Mouse (Mus musculus) cerebellum, postnatal 36 days (tissue): ENCODE data around the gene Furin.
"Not testable (repeated sequence)": the region's sequence is repeated elsewhere in the genome, so short reads cannot be mapped to it uniquely, and the experiment has no call there.

Experiments
- DNase-seq, 2 experiments: peaks; one replicate each; pipeline ENCODE4 v3.0.0; 2021 to 2022; ENCODE audit warnings: mixed read lengths in 2 of 2

The Furin gene

DNA sequence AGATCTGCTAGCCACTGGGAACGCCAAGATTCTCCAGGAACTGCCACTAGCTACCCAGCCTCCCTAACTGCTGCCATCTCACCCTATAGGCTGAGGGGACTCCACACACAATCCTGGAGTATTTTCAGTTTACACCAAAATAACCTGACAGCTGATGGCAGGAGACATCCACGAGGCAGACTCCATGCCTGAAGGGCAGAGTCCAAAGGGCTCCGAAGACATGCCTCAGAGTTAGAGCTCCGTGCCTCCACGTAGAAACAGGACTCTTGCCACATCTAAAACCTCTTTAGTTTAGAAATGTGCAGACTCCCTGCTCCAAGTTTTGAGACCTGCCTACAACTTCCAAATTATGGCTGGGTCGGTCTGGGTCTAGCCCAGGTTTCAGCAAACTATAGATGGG is 4.7 kb downstream of the Furin start:
- DNase-seq: no peak

DNA sequence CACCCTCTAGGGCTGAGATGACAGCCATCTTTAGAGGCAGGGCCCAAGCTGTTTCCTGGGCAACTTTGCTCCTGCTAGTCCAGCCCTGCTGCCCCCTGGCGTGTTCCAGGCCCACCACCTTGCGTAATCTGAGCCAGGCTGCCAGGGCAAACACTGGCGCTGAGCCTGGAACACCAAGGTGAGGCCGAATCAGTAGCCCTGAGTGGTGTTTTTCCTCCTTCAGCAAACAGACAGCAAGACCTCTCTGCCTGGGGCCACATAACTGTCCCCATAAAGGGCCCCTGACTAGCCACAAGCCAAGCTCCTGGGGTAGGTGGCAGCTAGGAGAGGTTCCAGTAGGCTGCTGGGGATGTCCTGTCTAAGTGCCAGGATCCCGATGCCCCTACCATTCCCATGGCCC is 5.1 kb downstream of the Furin start:
- DNase-seq: peak; percentile 80 to 82

DNA sequence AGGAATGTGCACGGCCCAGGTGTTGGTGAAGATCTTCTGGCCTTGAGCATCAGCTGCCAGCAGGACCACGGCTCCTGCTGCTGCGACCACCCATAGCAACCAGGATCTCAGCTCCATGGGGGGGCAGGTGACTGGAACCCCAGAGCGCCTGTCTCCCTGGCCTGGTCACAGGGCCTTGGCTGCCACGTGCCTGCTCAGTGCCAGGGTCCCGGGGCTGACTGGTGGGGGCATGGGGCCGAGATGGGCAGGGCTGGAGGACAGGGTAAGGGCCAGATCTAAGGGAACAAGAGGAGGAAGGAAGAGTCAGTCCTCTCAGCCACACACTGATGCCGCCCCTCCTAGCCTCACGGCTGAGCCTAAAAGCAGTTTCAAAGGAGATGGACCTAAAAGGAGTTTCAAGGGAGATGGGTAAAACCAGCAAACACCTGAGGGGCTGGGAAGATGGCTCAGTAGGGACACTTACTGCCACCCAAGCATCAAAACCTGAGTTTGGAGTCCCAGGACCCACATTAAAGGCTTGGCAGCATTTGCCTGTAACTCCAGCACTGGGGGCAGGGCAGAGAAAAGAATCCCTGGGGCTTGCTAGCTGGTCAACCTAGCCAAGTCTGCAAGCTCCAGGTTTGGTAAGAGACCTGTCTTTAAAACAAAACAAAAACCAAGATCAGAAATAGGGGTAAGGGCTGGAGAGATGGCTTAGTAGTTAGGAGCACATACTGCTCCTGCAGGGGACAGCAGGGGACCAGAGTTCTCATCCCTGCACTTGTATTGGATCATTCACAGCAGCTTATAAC is 6.4 kb downstream of the Furin start:
- DNase-seq: peak in 1 of 2 experiments; percentile 32

DNA sequence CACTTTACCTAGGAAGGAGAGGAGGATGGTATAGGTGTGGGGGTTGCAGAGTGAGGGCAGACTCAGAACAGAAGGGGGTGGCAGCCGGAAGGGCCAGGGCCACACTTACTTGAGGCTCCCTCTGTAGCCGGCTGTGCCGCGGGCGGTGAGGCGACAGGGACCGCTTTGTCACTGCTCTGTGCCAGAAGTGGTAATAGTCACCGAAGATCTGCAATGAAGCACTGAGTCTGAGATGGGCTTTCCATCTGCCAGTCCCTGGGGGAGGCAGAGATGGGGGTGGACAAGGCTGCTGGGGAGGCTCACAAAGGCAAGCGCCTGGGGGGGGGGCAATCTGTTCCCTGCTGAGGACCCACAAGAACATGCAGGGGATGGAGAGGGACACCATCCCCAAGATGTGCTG is 7.2 kb downstream of the Furin start:
- DNase-seq: no peak

DNA sequence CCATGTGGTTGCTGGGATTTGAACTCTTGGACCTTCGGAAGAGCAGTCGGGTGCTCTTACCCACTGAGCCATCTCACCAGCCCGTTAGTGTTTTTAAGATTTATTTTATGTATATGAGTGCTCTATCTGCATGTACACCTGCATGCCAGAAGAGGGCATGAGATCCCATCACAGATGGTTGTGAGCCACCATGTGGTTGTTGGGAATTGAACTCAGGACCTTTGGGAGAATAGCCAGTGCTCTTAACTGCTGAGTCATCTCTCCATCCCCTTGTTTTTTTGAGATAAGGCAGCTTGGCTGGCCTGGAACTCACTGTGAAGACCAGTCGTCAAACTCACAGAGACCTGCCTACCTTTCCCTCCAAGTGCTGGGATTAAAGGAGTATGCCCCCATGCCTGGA is 8.8 kb downstream of the Furin start:
- not testable (repeated sequence) for DNase-seq

DNA sequence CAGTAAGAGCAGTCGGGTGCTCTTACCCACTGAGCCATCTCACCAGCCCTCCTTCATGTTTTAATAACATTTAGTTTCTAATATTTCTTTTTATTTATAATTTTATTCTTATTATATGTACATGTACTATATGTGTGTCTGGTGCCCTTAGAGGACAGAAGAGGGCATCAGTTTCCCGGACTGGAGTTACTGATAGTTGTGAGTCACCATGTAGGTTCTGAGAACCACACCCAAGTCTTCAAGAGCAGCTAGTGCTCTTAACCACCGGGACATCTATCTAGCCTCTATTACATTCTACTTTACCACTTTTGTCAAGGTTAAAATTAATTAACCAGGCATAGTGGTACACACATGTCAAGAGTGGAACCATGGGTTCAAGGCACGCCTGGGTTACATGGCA is 10.6 kb downstream of the Furin start:
- no peak for DNase-seq

DNA sequence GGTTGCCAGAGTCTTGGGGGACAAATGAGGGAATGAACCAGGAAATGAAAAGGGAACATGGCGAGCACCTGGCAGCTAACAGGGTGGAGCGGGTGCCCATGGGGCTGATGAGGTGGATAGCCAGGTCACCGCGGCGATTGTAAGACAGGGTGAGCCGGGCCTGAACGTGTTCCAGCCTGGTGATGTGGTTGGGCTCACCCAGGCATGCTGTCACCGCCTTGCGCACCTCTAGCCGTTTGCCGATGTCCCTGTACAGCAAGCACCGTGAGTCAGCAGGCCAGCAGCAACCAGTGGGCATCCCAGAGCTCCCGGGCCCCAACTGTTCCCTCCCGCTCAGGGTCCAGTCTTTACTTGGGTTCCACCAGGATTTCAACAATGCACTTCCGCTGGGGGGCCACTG is 13.1 kb downstream of the Furin start:
- no peak for DNase-seq

DNA sequence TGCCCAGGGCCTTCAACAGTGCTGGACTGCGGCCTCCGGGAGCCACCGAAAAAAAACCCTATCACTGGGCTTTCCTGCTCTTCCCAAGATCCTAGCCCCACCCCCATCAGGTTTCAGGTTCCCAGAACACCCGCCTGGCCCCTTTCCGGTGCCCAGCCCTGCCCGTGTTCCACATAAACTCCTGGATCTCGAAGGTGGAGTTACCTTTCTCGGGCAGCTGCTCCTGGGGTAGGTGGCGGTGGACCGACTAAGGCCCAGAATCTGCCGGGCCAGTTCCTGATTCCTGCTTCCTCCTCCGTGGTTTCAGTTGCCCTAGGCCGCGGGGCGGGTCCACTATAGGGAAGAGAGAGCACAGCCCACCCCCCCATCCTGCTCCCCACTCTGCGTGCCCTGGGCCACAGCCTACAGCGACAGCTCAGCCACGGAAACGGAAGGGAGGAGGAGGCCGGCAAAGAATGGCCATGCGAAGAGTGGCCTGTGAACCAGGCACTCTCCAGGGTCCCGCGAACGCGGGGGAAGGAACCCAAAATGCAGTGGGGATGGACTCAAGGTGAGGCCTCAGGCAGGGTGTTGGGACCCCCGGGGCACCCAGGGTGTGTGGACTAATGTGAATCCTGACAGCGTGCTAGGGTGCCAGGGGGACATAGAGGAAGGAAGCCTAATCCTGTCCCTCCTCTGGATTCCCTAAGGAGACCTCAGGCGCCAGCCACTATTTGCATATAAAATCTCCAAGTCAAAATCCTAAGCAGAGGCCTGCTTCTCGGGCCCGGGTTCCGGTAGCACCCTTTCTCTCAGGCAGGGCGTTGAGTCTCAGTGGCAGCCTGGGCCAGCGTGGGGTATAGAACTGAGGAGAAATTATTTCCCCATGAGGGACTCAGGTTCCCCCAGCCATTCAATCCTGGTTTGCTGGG is 17.3 kb downstream of the Furin start, which contains the start of gene Fes:
Fes (minus strand) TSS at position 314 of the 911 bp plus-strand sequence.
- no peak for DNase-seq

DNA sequence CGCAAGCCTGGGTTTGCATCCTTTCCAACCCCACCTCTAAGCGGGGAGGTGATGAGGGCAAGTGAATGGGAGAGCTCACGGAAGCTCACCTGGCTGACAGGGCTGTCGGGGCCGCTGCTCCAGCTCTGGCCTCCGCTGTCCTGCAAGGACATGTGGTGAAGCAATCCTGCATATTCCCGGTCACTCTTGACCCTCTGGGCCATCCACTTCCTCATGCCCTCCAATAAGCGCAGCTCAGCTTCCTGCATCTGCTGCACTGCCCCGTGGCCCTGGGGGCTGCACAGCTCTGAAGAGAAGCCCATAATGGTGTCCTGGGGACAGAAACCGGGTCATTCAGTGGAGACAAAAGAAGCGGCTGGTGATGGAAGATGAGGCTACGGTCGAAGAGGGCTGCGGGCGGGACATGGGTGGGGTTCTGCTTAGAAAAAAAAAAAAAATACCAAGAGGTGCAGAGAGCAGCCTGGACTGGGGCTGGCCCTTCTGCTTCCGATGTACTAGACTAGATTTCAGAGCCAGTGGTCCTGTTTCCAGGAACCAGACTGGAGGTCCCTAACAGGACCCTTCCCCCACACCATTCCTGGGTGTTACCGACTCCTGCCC is 18.1 kb downstream of the Furin start:
- no peak for DNase-seq

DNA sequence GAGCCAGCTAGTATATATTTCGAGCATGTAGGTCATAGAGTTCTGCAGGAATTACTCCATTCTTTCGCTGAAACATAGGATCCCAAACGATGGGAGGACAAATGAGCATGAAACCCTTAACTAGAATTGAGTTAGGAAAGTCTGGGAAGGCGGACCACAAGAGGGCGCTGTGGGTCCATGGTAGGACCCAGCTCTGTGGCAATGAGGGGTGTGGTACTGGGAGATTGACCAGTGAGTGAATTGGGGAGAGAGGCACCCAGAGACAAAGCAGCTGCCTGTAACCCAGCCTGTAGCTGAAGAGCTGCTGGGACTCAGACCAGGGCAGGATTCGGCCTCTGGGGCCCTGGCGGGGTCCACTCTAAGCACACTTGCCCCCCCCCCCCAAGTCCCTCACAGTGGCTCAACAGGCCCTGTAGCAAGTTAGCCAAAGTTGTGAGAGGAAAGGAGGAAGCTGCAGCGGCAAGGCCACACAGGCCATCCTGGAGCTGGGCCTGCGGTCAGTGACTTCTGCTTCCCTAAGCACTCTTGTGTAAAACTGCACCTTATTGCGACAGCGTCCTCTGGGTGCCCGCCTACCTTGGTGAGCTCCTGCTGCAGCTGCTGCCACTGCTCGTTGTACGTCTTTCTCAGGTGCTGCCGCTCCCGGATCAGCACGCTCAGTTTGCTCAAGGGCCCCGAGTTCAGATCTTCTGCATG is 18.9 kb downstream of the Furin start:
- DNase-seq: peak; percentile 90 to 92

DNA sequence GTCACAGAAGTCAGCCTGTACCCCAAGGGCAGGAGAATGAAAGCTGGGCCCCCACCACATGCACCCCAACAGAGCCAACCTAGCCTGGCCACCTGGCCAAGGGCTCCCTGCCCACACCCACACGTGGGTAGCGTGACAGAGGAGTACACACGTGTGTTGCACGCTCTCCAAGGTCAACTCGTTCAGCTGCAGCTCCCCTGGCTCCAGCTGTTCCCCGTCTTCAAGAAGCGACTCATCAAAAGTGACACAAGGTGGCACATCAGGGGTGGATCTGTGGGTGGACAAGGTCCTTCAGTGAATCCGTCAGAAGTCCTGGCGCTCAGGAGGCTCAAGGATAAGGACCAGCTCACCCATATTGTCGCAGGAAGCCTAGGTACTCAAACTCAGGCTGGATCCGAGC is 22.3 kb downstream of the Furin start:
- no peak for DNase-seq

DNA sequence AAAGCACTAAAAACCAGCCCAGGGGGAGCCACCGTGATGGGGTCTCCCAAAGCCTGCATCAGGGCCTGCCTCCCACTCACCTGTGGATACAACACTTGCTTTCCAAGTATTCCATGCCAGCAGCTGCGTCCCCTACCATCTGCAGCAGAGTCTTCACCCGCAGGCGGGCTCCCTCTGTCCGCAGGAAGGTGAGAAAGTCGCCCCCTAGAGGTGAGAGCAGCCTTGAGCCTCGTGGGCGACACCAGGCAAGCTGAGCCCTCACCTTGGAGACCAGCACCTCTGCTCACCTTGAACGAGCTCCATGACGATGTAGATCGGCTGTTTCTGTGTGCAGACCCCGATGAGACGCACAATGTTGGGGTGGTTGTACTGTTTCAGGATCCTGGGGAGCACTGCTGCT is 25.7 kb downstream of the Furin start:
- no peak for DNase-seq

DNA sequence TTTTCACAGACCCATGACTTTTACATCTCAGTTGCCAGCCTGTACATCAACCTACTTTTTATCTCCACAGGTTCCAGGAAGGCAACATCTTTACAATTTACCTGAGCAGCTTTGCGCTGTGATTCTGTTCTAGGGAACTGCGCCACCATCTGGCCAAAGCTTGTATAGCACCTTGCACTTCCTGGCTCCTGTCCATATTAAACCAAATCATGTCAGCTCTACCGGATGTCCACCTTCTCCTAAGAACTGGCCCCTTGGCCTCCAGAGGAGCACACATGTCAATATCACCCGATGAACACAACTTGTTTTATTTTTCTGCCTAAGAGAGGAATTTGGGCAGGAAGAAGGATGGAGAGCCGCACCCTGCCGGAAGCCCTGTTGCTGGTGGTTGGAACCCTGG is 27.8 kb downstream of the Furin start:
- peak; percentile 81 to 92 for DNase-seq

DNA sequence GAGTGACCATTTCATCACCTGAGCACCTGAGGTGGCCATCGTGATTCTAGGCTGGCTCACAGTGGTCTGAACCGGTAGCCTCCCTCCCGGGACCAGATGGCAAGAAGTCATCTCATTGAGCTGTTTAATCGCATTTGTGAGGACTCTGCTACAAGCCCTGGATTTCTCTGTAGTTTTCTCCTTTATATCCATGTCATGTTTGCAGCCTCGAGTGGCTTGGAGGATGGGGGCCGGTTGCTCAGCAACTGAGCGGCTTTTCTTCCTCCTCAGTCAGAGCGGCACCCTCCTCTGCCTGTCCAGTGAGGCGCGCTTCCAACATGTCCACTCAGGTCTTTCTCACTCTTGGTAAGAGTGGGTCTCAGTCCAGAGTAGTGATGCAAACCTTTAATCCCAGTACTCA is 29.0 kb downstream of the Furin start:
- no peak for DNase-seq

DNA sequence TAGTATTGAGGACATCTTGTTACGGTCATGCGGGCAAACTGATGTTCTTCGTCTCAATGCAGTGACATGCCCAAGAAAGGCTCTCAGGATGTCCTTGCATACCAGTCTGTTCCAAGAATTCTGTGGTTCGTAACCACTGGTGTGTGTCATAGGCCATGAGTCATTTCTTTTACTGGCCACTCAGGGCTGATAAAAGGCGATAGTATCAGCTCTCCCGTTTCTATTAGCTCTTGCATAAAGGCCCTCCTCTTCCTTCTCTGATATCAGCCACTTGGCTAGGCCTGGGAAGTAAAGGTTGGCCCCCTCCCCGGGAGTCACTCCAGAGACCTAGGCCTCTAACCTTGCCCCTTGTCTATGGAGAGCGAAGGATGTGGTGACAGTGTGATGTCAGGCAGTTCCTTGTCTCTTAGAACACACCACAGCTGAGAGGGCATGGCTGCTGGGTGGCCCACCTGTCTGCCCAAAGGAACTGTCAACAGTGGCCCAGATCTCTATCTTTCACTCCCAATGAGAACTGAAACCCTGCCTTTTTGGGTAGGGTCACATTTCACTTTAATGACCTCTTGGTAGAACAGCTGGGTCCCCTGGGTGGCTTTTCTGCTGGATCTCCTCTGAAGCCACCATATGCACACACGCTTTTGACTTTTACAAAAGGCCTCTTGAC is 29.7 kb downstream of the Furin start:
- no peak for DNase-seq

DNA sequence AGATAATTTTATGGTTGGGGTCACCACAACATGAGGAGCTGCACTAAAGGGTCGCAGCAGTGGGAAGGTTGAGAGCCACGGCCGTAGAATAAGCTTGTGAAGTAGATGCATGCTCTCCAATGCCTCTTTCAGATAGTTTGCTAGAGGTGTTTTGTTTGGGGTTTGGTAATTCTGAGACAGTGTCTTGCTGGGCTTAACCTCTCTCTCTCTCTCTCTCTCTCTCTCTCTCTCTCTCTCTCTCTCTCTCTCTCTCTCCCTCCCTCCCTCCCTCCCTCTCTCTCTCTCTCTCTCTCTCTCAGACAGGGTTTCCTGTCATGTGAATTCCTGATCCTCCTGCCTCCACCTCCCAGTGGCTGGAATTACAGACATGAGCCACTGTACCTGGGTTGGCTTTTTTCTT is 30.5 kb downstream of the Furin start:
- no peak for DNase-seq

DNA sequence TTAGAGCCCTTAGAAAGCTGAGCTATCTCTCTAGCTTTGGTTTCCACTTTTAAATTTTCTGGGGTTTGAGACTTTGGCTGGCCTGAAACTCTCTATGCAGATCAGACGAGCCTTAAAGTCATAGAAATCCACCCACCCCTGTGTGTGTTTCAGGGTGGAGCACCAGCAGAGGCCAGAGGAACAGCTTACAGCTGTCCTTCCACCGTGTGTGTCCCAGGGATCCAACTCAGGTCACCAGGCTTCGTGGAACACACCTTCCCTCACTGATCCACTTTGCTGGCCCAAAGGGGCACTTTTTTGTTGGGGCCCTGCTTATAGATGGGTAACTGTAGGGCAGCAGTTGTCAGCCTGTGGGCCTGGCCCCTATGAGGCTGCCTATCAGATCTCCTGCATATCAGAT is 31.0 kb downstream of the Furin start:
- DNase-seq: no peak

DNA sequence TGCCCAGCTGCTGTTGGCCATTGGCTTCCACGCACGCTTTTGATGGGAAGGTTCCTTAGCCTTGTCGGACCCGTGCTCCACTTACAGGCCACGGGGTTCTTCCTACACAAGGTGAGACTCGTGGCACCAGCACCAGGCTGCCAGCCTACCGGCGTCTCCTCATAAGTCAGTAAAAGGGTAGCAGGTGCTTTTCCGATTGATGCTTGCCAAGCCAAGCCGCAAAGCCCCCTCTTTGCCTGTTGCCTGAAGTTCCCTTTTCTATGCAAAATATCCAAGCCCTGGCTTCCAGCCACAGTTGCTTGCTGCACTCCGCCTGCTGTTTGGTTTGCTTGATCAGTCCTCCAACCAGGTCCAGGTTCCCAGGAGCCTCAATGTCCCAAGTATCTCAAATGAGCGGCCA is 31.4 kb downstream of the Furin start:
- no peak for DNase-seq

DNA sequence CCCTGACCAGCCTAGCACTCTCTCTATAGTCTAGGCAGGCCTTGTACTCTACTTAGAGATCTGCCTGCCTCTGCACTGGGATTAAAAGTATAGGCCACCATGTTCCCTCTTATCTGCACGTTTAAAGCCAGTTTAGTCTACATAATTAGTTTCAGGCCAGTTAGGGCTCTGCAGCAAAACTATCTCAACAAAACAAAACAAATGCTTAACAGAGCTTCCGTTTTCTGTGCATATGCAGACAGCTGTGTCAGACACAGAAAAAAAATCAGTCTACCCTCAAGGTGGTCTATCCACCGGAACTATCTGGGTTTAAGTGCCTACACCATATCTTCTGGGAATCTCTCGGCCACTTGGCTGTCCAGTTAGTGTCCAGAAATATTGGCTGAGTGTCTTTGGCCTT is 31.9 kb downstream of the Furin start:
- no peak for DNase-seq

DNA sequence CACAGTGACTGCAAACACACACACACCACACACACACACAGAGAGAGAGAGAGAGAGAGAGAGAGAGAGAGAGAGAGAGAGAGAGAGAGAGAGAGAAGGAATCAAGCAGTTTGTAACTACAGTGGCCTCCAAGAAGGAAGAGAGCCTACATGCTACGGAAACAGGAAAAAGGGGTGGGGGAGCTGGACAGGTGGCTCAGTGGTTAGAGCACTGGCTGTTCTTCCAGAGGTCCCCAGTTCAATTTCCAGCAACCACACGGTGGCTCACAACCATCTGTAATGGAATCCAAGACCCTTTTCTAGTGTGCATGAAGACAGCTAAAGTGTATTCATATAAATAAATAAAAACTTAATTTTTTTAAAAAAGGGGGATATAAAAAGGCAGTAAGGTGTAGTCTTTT is 32.6 kb downstream of the Furin start:
- DNase-seq: no peak

DNA sequence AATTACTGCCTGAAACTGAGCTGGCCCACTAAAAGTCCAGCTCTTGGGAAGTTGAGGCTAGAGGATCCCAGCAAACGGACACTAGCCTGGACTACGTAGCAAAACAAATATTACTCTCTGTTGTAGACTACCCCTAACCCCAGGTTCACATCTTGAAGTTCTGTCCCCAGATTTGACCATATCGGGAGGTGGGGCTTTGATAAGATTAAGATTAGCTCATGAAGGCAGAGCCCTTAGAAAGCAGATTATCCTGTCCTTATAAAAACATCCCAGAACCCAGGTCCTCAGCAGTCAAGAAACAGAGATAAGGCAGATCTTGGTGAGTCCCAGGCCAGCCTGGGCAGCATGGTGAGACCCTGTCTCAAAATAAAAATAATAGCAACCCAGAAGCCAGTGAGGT is 33.1 kb downstream of the Furin start:
- no peak for DNase-seq

DNA sequence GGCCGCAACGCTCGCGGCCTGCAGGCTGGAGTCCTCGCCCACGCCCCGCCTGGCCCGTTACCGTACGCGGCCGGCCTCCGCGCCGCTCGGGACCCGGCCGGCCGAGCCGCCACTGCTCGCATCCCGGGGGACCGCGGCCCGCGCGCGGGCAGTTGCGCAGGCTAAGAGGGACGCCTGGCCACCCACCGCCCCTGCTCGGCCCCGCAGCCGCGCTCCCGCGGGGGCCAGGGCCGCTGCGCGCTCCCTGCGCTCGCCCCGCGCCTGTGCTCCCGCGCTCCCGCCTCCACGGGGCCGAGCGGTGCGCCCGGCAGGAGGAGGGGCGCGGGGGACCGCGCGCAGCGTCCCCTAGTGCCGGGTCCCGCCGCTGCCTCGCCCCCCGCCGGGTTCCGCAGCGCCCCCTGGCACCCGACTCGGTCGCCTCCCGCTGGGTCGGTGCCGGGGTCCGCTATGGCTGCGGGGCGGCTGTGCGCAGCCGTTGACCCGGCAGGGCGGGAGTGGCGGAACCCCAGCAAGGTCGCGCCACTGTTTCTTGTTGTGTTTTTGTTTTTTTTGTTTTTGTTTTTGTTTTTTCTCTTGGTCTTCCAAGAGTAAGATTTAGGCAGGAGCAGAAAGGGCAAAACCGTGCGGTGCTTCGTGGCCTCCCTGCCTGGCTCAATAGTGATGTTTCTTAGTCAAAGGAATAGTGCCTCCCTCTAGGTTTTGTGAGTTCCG is 34.0 kb downstream of the Furin start, which contains the start of gene Man2a2:
Man2a2 (minus strand) TSS at position 335 of the 711 bp plus-strand sequence.
- peak; percentile 64 to 74 for DNase-seq
